Mouse (Mus musculus): ENCODE data around the gene Kcnq4. TPM values are rescaled to one million over a fixed set of nuclear protein-coding genes. Genes with fewer than 3 reads are reported as not detected.

Kcnq4 gene
- polyA plus RNA-seq (2017; shearing (Covaris generic)), result not detected

DNA sequence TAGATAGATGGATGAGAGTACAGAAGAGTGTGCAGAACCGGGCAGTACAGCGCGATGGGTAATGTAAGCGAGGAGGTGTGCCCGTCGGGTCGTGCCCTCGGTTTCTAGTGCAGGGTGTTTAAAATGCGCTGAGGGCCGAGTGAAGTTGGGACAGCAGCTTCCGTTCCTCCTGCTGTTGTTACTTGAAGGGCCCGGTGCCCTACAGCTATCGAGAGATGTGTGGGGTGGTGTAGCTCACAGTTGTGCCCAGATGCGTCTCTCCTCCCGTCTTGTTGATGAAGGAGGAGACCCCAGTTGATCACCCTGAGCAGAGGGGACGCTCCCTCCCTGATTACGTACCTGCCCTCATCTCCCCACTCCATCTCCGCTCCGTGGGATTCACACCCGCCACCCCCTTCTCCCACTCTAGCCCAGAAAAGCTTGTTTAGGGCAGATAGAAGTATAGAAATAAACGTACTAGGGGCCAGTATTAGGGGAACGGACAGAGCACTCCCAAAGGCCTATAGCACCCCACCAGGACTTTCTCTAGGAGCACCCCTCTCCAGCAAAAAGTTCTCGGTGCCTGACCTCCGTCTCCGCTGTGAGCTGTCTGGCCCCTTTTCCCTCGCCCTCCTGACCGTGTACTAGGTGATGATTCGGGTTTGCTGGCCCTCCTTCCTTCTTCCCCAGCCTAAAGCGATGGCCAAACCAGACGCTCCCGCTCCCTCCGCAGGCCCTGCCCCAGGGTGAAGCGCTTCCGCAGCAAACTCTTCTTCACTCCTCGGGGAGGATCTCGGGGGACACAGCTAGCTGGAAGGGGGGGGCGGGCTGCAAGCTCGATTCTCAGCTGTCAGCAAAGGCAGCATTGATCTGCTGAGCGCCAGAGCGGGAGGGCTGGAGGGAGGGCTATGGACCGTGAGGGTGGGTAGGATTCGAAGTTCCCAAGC lies at the start of gene Kcnq4:
Gene Kcnq4, minus strand, starts transcription at position 672 of the 926 bp plus-strand sequence.
- ATAC-seq, result no peak

DNA sequence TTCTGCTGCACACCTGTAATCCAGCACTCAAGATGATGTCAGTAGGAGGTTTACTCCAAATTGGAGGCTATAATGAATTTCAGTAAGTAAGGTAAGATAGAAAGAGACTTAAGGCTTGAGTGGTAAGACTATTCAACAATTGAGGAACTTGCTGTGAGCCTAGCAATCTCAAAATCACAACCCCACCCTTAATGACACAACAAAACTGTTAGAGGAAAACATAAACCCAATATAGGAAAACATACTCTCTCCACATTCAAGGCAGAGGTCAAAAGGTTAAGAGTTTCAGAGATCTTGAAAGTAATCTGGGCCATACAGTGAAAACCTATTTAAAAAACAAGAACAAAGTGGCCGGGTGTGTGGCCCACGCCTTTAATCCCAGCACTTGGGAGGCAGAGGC lies 48.3 kb upstream of the Kcnq4 start:
- ATAC-seq, result no peak

DNA sequence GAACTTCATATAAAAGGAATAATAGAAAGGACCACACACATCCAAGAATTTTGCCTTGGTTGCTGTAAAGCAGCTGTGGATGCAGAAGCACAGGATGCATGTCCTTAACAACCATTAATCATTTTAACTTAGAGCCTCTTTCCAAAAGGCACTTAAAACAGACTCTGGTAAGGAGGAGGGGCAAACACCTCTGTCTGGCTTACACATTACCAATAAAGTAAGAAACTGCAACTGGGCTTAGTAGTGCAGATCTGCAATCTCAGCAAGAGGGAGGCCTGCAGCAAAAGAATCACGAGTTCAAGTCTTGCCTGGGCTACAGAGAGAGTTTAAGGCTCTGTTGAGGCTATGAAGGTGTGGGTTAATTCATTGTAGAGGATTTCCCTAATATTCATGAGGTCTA lies 47.2 kb upstream of the Kcnq4 start:
- ATAC-seq, result no peak

DNA sequence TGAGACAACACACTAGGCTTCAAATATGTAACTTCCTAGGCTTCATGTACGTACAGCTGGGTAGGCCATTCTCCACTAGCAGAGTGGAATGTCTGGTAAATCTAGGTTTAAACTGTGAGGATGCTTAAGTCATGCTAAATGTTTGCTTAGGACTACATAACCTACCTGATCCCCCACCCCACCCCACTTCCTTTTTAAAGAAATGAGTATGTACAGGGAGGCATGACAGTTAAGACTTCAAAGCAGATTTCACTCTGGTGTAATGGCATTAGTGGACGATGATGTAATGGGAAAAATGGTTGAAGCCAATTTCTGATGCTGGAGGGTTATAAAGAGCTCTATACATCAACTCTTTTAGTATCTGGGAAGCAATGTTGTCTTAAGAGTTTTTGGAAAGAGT lies 44.5 kb upstream of the Kcnq4 start:
- peak; percentile 33 for ATAC-seq

DNA sequence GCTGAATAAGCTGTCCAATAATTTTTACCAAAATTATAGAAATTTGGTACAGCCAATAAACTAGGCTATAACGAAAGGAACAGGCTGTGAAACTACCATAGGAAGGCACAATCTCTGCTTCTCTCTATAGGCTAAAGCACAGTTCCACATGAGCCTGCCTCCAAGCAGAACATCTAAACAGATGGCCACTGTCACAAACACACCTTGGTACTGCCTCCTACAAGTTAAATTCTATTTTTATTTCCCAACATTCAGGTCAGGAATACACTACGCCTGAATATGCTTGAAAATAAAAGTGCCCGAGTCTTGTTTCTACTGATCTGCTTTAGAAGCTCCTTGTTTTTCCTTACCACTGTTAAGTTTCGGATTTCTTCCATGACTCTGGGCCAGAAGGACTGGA lies 41.6 kb upstream of the Kcnq4 start:
- no peak for ATAC-seq

DNA sequence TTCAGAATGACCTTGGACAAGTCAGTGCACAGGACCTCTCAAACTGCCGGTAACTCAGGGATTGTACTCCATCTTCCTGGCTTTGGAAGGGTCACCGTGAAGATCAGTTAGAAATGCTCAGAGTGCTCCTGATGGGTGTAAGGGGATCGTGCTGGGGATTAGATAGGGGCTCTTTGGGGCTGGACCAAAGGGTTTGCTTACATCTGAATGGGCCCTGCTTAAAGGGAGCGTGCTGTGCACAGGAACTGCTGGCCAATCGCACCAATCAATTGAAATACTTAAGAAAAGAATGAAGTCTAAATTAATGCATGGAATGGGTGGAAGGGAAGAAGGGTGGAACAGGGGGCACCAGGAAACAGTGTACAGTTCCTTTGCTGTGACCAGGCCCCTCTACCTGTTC lies 7.4 kb upstream of the Kcnq4 start:
- ATAC-seq, result no peak

DNA sequence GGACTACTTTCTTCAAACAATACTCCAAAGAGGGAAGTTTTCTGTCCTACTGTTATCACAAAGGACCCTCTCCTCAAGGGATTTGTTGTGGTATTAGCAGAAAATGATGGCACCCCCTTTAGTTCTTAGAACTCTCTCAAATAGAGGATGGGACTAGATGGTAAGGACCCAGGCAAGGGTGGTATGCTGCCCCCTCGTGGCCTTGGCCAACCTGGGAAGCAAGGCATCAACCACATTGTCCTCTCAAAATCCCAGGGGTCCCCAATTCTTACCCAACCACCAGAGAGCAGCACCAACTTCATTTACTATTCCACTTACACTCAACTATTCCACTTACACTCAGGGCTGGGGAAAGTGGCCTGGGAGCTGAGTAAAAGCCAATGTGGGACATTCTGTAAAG lies 6.9 kb upstream of the Kcnq4 start:
- ATAC-seq, result no peak

DNA sequence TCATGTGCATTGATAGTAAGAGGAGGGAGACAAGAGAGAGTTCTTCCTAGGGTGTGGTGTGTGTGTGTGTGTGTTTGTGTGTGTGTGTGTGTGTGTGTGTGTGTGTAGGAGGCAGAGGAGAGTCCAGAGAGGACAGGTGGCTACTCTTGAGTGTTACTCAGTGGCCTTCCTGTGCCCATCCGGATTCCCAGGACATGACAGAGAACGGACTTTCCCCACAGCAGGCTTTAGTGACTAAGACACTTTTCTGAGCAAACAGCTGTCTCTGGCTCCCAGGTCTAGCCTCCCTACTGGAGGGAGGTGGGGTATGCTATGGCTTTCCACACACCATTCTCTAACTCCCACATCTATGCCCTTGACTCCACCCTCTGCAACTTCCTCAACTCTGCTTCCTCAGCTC lies 1.2 kb upstream of the Kcnq4 start:
- no peak for ATAC-seq

DNA sequence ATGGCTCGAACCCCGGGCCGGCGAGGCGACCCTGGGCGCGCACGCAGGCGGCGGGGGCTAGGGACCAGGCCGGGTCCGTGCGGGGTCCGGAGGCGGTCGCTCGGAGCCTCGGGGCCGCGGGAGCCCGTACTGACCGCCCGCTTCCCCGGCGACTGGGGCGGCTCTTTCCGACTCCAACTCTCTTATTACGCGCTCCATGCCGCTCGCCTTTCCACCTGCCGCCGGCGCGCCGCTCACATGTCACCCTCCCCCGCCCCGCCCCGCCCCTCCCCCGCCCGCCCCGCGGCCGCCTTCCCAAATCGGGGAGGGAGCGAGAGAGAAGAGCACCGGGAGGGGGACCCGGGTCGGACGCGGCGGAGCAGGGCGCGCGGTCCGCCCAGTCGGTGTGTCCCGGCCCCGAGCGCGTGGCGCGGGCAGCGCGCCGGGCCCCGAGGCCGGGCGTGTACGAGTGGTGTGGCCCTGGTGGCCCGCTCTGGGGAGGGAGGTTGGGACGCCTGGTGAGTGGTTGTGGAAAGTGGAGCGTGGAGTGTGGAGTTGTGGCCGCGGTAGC lies 1.1 kb downstream of the Kcnq4 start:
- no peak for ATAC-seq

DNA sequence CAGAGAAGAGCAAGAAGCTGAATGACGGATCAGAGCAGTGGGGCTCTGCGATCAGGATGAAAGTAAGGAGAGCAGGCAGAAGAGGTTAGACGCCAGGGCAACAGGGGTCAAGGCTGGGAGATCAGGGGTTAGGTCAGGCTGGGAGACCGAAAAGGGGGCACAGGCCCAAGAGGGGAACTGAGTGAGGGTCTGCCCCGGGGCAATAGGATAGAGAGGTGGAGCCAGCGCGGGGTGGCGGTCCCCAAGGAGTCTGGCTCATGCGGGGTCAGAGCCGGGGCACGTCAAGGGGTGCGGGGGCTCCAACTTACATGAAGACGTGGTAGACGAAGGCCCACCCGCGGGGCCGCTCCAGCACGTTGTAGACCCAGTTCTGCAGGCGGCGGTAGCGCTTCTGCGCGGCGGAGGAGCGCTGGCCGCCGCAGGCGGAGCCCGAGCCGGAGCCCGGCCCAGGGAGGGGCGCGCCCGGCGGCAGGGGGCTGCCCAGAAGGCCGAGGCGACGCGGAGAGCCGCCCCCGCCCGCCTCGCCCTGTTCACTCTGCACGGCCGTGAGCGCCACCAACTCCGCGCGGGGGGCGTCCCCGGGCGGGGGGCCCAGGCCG lies 1.8 kb downstream of the Kcnq4 start:
- ATAC-seq, result no peak

DNA sequence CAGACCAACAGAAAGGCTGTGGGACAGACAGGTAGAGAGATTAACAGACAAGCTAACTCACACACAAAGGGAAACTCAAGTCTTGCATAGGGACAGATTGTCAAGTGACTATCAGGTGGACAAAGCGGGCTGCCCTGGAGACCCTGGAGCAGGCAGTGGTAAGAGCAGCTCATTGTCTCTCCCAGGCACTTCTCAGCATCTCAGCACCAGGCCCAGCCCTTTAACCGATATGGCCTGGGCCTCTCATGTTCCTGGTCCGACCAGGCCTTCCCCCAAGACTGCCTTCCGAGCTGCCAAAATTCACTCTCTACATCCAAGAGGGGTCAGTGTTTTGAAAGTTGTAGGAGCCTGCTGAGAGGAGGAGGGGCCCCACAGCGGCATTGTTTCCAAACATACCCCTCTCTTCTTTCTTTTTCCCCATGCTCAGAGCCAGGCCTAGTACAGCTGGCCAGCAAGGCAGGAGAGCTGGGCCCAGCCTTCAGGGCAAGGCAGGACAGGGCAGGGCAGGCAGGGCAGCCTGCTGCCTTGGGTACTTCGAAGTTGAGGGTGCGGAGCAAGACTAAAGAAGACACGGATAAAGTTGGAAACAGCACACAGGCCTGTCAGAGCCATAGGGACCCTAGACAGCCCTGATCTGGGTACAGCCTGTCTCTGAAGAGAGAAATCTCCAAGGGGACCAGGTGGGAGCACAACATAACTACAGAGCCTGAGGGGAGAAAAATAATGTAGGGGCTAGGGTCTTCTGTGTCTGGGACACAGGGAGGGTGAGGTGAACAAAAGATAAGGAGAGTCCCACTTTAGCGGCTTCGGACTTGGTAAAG lies 2.5 kb downstream of the Kcnq4 start:
- ATAC-seq, result no peak

DNA sequence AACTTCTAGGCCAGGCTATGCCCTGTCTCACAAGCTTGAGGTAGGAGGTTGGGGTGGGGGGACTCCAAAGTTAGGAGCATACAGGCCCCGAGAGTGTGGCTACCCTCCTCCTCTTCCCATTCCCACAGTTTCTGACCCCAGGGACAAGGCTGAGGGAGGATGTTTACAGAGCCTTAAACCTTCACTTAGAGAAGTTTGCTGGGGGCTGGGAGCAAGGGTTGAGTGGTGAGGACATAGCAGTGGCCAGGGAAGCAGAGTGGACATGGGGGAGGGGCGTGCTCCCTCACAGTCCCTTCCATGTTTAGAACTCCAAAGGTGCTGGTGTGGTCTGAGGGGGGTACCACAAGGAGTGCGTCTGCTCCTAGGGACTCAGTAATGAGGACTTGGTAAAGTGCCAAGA lies 4.8 kb downstream of the Kcnq4 start:
- ATAC-seq, result no peak

DNA sequence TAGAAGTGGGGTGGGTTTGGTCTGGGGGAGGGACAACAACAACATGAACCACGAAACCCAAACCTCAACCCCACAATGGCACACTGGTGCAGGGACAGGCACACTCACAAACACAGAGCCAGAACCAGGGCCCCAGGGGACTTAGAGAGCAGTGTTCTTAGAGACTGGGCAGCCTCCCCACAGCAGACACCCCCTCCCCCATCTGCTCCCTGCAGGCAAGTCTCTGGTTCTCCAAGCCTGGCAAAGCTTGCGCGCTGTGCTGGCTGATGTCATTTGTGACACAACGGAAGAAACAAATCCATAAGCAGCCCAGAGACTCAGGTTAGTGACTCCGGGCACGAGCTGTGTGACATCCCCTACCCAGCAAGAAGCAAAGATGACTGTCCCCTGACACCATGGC lies 7.1 kb downstream of the Kcnq4 start:
- no peak for ATAC-seq

DNA sequence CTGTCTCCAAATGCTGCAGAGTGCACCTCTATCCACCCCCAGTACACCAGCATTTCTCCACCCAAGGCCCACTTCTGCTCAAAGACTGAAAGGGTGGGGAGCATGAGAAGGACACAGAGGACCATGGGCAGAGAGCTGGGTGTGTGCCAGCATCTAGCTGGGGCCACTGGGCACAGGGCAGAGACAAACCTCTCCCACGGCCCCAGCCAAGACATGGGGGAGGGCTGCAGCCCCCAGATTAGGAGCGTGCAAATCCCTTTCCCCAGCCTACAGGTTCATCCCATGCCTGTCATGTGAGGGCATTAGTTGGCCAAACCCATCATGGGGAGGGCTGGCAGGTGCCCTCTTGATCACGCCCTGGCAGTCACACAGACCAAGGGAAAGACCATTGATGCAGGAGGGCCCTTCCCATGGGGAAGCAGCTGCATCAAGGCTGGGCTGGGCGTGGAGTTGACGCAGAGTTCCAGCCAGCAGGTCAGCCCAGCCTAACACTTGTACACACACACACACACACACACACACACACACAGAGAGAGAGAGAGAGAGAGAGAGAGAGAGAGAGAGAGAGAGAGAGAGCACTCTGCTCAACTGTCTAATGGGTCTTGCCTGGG lies 14.3 kb downstream of the Kcnq4 start:
- no peak for ATAC-seq

DNA sequence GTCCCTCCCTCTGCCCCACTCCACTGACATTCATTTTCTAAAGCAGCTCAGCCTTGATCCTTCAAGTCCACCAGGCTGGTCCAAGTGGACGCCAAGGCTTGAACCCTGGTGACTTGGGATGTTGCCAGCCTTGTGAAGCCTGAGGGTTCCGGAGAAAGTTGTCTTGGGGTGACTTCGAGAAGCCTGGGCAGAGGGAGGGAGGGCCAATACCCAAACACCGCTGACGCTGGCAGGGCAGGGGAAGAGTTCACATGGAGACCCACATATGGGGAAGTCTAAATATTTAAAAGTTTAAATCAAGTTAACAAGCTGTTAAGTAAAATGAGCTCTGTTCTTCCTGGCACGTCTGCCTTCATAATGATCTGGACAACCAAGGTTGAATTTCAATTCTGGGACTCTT lies 15.7 kb downstream of the Kcnq4 start:
- ATAC-seq, result no peak

DNA sequence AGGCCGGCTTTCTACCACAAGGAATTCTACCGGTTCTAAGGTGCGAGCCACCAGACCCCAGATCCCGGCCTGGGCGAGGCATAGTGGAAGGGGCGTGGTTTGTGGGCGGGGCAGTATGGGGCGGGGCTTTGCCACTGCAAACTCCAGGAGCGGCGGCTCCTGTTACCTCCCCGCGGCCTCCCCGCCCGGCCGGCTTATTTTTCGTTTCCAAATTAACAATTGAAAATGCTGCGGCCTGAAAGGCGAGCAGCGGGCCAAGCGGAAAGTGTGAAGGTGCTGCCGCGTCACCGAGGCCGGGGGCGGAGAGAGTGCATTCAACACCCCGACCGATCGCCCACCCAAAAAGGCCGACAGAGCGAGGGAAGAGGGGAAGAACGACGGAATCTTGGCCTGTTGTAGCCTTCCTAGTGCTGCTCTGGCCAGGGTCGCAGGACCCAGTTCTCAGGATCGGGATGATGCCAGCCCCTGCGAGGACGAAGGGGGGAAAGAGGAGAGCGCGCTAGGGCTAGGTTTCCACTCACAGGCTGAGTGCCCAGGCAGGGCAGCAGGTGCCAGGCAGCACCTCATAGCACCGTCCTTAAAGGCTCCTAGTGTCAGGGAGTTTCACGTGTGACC lies 17.3 kb downstream of the Kcnq4 start:
- peak; percentile 79 for ATAC-seq

DNA sequence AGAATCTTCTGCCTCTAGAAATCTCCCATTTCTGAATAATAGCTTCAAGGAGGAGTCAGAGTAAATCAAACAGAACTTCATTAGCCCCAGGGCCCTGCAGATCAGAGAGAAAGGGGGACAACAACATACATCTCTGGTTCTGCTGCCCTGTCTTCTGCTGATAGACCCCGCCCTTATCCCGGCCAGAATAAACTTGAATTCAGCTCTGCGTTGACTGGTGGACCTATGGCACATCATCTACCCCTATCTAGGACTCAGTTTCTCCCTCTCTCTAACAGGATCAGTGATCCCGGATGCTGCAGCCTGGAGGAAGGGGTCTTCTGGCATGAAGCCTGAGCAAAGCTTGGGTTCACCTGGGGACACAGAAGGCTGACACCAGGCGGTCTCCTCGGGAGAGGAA lies 17.8 kb downstream of the Kcnq4 start:
- ATAC-seq, result peak; percentile 19

DNA sequence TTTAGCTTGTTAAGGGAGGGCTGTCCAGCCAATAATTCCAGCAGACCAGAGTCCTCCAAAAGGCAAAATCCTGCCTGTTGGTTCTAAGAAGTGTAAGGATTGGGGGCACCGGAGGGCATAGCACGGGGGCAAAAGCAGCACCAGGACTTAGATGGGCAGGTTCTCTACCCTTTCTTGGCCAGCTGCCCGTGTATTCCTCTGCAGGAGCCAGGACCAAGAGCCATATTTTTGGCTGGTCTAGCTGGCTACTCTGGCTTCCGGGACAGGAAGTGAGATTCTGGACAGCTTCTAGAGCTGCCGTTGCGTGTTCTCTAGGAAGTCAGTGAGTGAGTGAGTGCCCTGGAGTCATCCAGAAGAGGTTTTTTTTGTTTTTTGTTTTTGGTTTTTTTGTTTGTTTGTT lies 18.3 kb downstream of the Kcnq4 start:
- no peak for ATAC-seq

DNA sequence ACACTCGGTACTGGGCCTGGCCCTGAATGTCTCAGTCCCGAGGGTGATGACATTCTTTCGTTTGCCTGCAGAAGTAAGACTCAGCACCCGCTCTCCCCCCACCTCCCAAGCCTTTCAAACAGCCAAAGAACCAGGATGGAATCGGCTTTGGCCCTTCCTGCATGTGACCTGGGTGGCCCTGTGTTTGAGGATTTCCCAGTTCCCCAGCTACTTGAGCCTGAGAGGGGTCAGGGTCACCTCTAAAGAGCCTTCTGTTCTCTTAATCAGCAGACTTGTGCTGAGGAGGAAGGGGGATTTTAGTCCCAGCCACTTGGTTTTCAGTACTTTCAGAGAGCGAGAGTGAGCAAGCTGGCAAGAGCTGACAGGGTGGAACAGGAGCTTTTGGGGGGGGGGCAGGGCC lies 19.0 kb downstream of the Kcnq4 start:
- no peak for ATAC-seq

DNA sequence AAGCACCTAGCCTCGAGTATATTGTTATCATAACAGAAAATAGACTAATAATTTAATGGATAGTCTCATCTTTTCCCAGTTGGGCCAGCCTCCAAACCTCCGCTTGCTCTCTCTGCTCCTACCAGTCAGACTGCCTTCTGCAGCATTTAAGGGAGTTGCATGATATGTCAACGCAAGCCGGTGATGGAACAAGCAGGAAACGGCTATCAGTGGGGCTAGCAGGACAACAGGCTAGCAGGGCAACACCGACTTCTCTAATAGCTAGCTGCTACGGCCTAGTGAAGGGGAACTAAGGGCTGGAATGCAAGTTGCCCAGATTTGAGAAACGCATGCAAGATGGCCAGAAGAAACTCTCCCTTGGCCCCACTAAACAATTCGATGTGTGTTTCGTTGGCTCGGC lies 20.6 kb downstream of the Kcnq4 start:
- no peak for ATAC-seq

DNA sequence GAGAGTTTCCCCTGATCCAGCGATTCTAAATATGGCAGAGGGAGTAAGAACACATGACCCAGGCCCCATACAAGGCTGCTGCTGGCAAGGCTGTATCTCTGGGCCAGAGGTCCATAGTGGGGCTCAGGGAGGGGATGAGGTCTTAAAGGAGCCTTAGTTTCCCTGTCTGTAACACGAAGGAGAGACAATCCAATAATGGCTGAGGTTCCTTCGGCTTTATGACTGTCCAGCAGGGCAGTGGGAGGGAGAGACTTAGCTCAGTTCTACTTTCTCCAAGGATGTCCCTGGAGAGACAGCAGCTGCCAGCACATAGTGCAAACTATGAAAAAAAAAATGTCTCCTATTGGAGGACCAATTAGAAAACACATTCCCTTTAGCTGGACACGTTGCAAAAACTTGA lies 22.2 kb downstream of the Kcnq4 start:
- ATAC-seq, result no peak

DNA sequence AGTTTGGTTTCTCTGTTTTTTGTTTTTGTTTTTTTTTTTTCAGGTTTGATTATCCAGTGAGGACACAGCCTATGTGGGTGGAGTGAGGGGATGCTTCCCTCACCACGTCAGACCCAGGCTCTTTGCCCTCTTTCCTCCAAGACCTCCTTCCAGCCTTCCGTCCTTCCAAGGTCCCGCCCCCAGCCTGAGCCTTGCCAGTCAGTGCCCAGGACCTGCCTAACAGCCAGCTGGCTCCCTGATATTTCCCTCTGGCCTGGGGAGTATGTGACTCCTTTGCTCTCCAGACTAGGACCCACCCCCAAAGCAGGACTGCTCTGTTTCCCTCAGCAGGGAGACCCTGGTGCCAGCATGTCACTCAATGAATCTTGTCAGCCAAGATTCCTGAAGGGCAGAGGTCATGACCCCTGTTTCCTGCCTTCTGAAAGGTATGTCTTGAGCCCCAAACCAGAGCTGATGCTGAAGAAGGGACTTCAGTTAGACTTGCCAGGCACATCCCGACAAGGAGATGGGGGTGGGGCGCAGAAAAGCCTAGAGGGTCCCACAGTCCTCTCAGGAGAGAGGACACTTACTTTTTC lies 22.8 kb downstream of the Kcnq4 start:
- no peak for ATAC-seq
